ENCODE assay signal across 30 mouse cellular contexts in the genomic region with DNA sequence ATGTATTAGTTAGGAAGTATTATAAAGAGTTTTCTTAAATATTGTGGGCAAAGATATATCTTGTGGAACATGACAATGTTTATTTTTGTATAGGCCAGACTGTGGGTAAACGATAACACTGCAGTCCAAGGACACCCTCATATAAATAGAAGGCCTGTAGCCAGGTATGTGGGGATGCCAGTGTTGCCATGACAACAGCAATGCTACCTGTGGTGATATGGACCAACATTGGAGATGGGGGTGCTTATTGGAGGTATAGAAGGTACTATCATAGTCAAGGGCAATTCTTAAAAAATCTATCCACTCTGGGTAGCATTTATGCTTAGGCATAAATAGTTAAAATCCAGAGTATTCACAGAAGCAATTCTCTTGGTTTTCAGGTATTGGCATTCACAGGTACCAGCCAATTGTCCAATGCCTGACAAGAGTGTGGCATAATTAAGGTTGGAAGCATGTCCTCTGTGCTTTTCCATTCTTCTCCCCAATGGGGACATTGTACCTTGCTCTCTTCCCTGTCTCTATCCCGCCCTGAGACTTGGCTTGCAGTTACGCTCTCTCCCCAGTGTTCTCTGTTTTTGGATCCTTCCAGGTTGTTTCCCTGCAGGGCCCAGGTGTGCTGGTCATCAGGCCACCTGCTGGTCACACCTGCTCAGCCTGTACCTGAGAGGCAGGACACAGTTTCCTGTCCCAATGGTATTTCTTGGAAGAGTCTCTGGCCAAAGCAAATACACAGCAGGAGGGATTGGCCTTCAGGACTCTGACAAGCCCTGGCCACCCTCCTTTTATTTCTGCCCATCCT.
A peak's percentile ranks its signal among the peaks of the same experiment; 100 is the strongest.
DNase-seq lines count a peak whose midpoint lies in the region; ATAC-seq and TF ChIP-seq lines count a peak whose summit lies in the region.
"Had no signal": no experiment of that assay in that cellular context is flagged by ENCODE, and none has a peak within 500 bp of the region (broad histone marks: within the 10 kb centered on the region; RNA-seq: fewer than 3 reads in every experiment).

No protein-coding gene starts in this region.

- no peak overlapping the region for H3K27ac ChIP-seq in hindbrain, postnatal 0 days
- no peak overlapping the region for H3K27ac ChIP-seq in hindbrain, embryonic 11.5 days (ENCODE audit: low read depth, low read length)
- H3K27ac ChIP-seq in cerebellum, adult 2 months (ENCODE audit: insufficient read depth, low read length), result peak overlapping the region; percentile 77
- H3K27ac ChIP-seq: embryonic facial prominence, embryonic 13.5 days; forebrain, embryonic 13.5 days; intestine, embryonic 15.5 days; liver, embryonic 14.5 days; macrophage had no signal

- no peak overlapping the region for H3K4me2 ChIP-seq in hindbrain, postnatal 0 days (ENCODE audit: low read depth, low read length)
- no peak overlapping the region for H3K4me2 ChIP-seq in hindbrain, embryonic 11.5 days (replicated peaks; ENCODE audit: low read depth, low read length)
- H3K4me2 ChIP-seq: embryonic facial prominence, embryonic 13.5 days; forebrain, embryonic 13.5 days; heart, embryonic 12.5 days; intestine, embryonic 15.5 days had no signal

- H3K4me1 ChIP-seq in hindbrain, postnatal 0 days (ENCODE audit: insufficient read depth, low read length), result no peaks in the 10 kb centered on the region
- no peaks in the 10 kb centered on the region for H3K4me1 ChIP-seq in hindbrain, embryonic 11.5 days (replicated peaks; ENCODE audit: control insufficient read depth, insufficient read depth, low read length)
- H3K4me1 ChIP-seq in cerebellum, adult 2 months (ENCODE audit: control insufficient read depth, insufficient read depth, low read length), result peaks cover 8% of the 10 kb centered on the region; the same call in 1 of the 2 replicates
- H3K4me1 ChIP-seq: embryonic facial prominence, embryonic 13.5 days; forebrain, embryonic 13.5 days; heart, embryonic 12.5 days; intestine, embryonic 15.5 days had no signal

- DNase-seq in hindbrain, postnatal 0 days (ENCODE audit: low spot score), result peak; percentile 19
- DNase-seq in hindbrain, embryonic 11.5 days (ENCODE audit: low spot score), result no peak
- DNase-seq in brain, adult 2 months (ENCODE audit: low read depth, low spot score), result peak; percentile 99
- peak; percentile 96 to 99 for DNase-seq in cerebellum, adult 2 months
- DNase-seq in cerebellum, postnatal 14 days, result peak; percentile 82 to 95
- DNase-seq in thymus, postnatal 25 days, result no peak
- DNase-seq in layer of hippocampus, postnatal 10 days (ENCODE audit: low spot score in 2 of 2), result no peak
- DNase-seq: adrenal gland, adult 2 months; gastrocnemius, postnatal 14 days; heart, adult 11 months; heart, postnatal 4 days; kidney, adult 2 months; kidney, postnatal 36 days; layer of hippocampus, postnatal 36 days; liver; lung, adult 2 months; lung, postnatal 10 days; retina, postnatal 1 day; right cerebral cortex, postnatal 14 days had no signal

- WGBS in hindbrain, postnatal 0 days, result 80% methylated on average over 3 of the region's 3 CpGs
- WGBS in hindbrain, embryonic 11.5 days, result 74% methylated on average over 3 of the region's 3 CpGs
- WGBS in cerebellum, adult 2 months, result 12% methylated on average over 3 of the region's 3 CpGs

- no peaks in the 10 kb centered on the region for H3K27me3 ChIP-seq in hindbrain, postnatal 0 days (ENCODE audit: insufficient read depth, low read length)
- no peaks in the 10 kb centered on the region for H3K27me3 ChIP-seq in hindbrain, embryonic 11.5 days (ENCODE audit: control insufficient read depth, insufficient read depth, low read length)
- H3K27me3 ChIP-seq in cerebellum, adult 2 months (ENCODE audit: control insufficient read depth, insufficient read depth, low read length), result no peaks in the 10 kb centered on the region
- H3K27me3 ChIP-seq: CH12.LX; embryonic facial prominence, embryonic 13.5 days; forebrain, embryonic 13.5 days; heart, embryonic 12.5 days; intestine, embryonic 15.5 days had no signal

- H3K36me3 ChIP-seq in hindbrain, postnatal 0 days (ENCODE audit: insufficient read depth, low read length), result no peaks in the 10 kb centered on the region
- no peaks in the 10 kb centered on the region for H3K36me3 ChIP-seq in hindbrain, embryonic 11.5 days (ENCODE audit: control insufficient read depth, insufficient read depth, low read length)
- H3K36me3 ChIP-seq: embryonic facial prominence, embryonic 13.5 days; heart, embryonic 12.5 days; intestine, embryonic 15.5 days had no signal

- TF ChIP-seq CTCF in hindbrain, postnatal 0 days (IDR thresholded peaks at IDR 0.05; ENCODE audit: low read depth), result no peak; the same call in 1 of the 2 replicates
- TF ChIP-seq CTCF in cerebellum, adult 2 months (IDR thresholded peaks at IDR 0.05; ENCODE audit: borderline replicate concordance, insufficient read depth, low read depth, low read length), result 0 out of 2 replicates have a peak, but pooled peaks have one; percentile 6

- ATAC-seq in hindbrain, postnatal 0 days, result no peak
- no peak for ATAC-seq in hindbrain, embryonic 11.5 days (ENCODE audit: low FRiP score)
- no peak for ATAC-seq in erythroblast, adult 5-6 weeks (replicated peaks; ENCODE audit: low FRiP score, poor library complexity, severe bottlenecking)
- ATAC-seq: activated CD4-positive, CD25-positive, alpha-beta regulatory T cell, adult 4 months; forebrain, embryonic 13.5 days; hindbrain, embryonic 16.5 days; intestine, embryonic 15.5 days had no signal

- no peak overlapping the region for H3K4me3 ChIP-seq in hindbrain, postnatal 0 days (ENCODE audit: low read length)
- no peak overlapping the region for H3K4me3 ChIP-seq in hindbrain, embryonic 11.5 days (ENCODE audit: low read depth, low read length)
- H3K4me3 ChIP-seq in cerebellum, adult 2 months (replicated peaks; ENCODE audit: insufficient read depth, low read depth, low read length), result no peak overlapping the region
- H3K4me3 ChIP-seq: embryonic facial prominence, embryonic 13.5 days; erythroblast, embryonic 14.5 days; forebrain, embryonic 13.5 days; heart, embryonic 12.5 days; intestine, embryonic 15.5 days had no signal

- no peak for TF ChIP-seq POLR2A in cerebellum, adult 2 months (IDR thresholded peaks at IDR 0.05; ENCODE audit: borderline replicate concordance, insufficient read depth, low read length)

- H3K9me3 ChIP-seq in hindbrain, postnatal 0 days (ENCODE audit: low read length), result no peaks in the 10 kb centered on the region
- H3K9me3 ChIP-seq in hindbrain, embryonic 11.5 days (ENCODE audit: control insufficient read depth, low read length), result no peaks in the 10 kb centered on the region
- H3K9me3 ChIP-seq: embryonic facial prominence, embryonic 13.5 days; forebrain, embryonic 13.5 days; heart, embryonic 12.5 days; intestine, embryonic 15.5 days had no signal

- no peak overlapping the region for H3K9ac ChIP-seq in hindbrain, postnatal 0 days (replicated peaks; ENCODE audit: low read length)
- no peak overlapping the region for H3K9ac ChIP-seq in hindbrain, embryonic 11.5 days (ENCODE audit: low read depth, low read length)
- H3K9ac ChIP-seq: embryonic facial prominence, embryonic 13.5 days; forebrain, embryonic 13.5 days; heart, embryonic 12.5 days; intestine, embryonic 15.5 days; liver, embryonic 14.5 days had no signal

Comparison
In these comparisons a context has a peak if more than half of its experiments do, and no peak if none do; other contexts are left out.
1. DNase-seq: peak in hindbrain, postnatal 0 days (single experiment), brain, adult 2 months (single experiment), cerebellum, adult 2 months (2 of 2) and cerebellum, postnatal 14 days (2 of 2); none in hindbrain, embryonic 11.5 days (single experiment), thymus, postnatal 25 days (single experiment) and layer of hippocampus, postnatal 10 days (0 of 2).